Mouse (Mus musculus) embryonic fibroblast, embryonic 13.5 days (primary cell): ENCODE measurements around the gene Nupl1.

Experiments used
- CTCF ChIP-seq: IDR thresholded peaks from 2 replicates; pipeline ENCODE4 v1.5.1; 2011; ENCODE audit warnings: mild to moderate bottlenecking, control low read depth, low read length, moderate library complexity, borderline replicate concordance; ENCODE audit not compliant: insufficient read depth
- POLR2A ChIP-seq: IDR thresholded peaks from 2 replicates; pipeline ENCODE4 v1.6.1; 2011; ENCODE audit warnings: low read depth, mild to moderate bottlenecking, control low read depth, low read length, moderate library complexity

DNA sequence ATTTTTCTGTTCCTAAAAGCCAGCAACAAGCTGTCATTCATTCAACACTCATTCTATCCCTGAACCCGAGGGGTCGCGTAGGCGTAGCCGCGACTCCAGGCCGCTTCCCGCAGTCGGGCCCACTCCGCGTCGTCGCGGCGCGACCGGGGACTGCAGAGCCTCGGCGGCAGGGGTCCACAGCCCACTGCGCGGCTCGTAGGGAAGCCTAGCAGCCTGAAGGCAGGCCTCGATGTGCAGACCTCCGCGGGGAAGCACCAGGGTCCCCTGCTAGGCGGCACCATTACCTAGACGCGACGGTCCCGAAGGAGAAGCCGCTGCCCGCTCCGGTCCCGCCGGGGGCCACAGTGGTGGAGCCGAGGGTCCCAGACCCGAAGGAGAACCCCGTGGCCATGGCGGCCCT lies 352 bp downstream of the Nupl1 start:
- TF ChIP-seq POLR2A (no peak), CTCF (no peak)
